Mouse (Mus musculus) stomach, embryonic 16.5 days (tissue): Measurements from ENCODE around the gene Lrfn3. TPM values are rescaled to one million over a fixed set of nuclear protein-coding genes. Genes with fewer than 3 reads are reported as not detected.

Source experiments
- ATAC-seq: fragments of 200-750 bp; cut with Nextera tagmentation; 2 replicates; pipeline ENCODE4 v1.8.0; 2017; ENCODE audit warnings: moderate number of reproducible peaks, moderate TSS enrichment; ENCODE audit not compliant: insufficient read depth, low FRiP score
- H3K27ac ChIP-seq: fragments of 300-500 bp; sonication (generic); 2 replicates; pipeline ENCODE4 v1.5.1; 2014; ENCODE audit warnings: low read length
- H3K27me3 ChIP-seq: fragments of 300-500 bp; sonication (generic); 2 replicates; pipeline ENCODE4 v1.6.1; 2014; ENCODE audit warnings: low read length, control low read depth, mixed read lengths; ENCODE audit not compliant: control insufficient read depth, insufficient read depth
- H3K36me3 ChIP-seq: fragments of 300-500 bp; sonication (generic); 2 replicates; pipeline ENCODE4 v1.6.1; 2014; ENCODE audit warnings: low read length; ENCODE audit not compliant: control insufficient read depth, insufficient read depth
- H3K4me1 ChIP-seq: fragments of 300-500 bp; sonication (generic); 2 replicates; pipeline ENCODE4 v1.6.1; 2014; ENCODE audit warnings: low read length, control low read depth, mixed read lengths; ENCODE audit not compliant: control insufficient read depth, insufficient read depth
- H3K4me2 ChIP-seq: fragments of 300-500 bp; sonication (generic); 2 replicates; pipeline ENCODE4 v1.6.1; 2014; ENCODE audit warnings: low read depth, low read length, mixed read lengths
- H3K4me3 ChIP-seq: fragments of 300-500 bp; sonication (generic); replicated peaks from 2 replicates; pipeline ENCODE4 v1.5.1; 2014; ENCODE audit warnings: mild to moderate bottlenecking, low read length
- H3K9ac ChIP-seq: fragments of 300-500 bp; sonication (generic); 2 replicates; pipeline ENCODE4 v1.6.1; 2014; ENCODE audit warnings: low read length
- H3K9me3 ChIP-seq: fragments of 300-500 bp; sonication (generic); replicated peaks from 2 replicates; pipeline ENCODE4 v1.6.1; 2016; ENCODE audit warnings: low read length, control low read depth; ENCODE audit not compliant: control insufficient read depth
- WGBS: fragments of 180-500 bp; shearing (Covaris S2); extraction: QIAGEN DNeasy Blood & Tissue Kit; methylation state at CpG from one replicate; pipeline ENCODE4 v1.1.7; 2014; 5-methylcytosine and 5-hydroxymethylcytosine counted together
- polyA plus RNA-seq: library from polyadenylated mRNA; unstranded; fragments of >200 nt; fragmentation: Nextera tagmentation; extraction: Ambion mirVana; gene quantifications from 2 replicates; pipeline ENCODE4 v1.2.1, GENCODE M21; 2015

The Lrfn3 gene
- polyA plus RNA-seq, 1 experiment from 2014 or later = 4.0 TPM

DNA sequence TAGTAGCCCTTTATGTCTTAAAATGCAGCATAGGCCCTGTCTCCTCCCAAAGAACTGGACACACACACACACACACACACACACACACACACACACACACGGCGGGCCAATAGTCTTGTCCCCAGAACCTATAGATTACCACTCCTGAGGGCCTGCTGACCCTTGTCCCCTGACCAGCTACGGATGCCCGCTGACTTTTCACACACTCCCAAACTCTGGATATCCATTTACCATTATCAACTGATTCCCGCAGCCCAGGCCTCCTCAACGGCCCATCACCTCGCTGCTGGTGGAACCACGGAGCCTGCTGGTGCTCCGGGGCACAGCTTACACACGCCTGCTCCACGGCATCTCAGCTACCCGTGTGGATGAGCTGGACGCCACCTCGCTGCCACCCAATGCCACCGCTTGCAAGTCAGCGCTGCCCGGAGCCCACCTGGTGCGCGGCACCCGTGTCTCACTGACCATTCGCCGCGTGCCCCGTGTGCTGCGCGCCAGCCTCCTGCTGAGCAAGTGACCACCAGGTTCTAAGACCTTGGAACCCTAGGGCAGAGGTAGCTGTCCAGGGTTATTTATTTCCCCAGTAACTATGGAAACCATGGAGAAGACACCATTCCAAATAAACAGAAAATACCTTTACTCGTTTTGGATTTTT lies 48.8 kb downstream of the Lrfn3 start:
- no peak for ATAC-seq
- peaks cover 11% of the 10 kb centered on the region for H3K4me1 ChIP-seq
- H3K27ac ChIP-seq = no peak overlapping the region
- no peak overlapping the region for H3K4me2 ChIP-seq
- H3K36me3 ChIP-seq = no peaks in the 10 kb centered on the region
- H3K9me3 ChIP-seq = no peaks in the 10 kb centered on the region
- H3K9ac ChIP-seq = no peak overlapping the region
- H3K27me3 ChIP-seq = no peaks in the 10 kb centered on the region
- no peak overlapping the region for H3K4me3 ChIP-seq
- WGBS = 44% methylated on average over 27 of the region's 27 CpGs

DNA sequence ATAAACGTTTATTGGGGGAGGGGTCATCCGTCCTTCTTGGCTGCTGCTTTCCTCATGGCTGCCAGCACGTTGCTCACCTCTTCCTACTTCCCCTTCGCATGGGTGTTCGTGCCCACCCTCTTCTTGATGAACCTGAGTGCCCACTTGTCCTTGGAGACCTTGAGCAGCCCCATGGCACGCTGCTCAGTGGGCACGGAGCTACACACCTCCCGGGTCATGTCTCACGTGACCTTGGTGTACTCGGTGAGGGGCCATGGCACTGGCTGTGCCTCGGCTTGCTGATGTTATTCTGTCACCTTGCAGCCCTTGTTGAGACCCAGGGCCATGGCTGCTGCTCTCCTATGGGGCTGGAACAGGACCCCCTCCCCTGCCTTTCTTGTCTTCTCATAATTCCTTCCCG lies 52.4 kb downstream of the Lrfn3 start:
- no peaks in the 10 kb centered on the region for H3K9me3 ChIP-seq
- H3K4me2 ChIP-seq = no peak overlapping the region
- no peaks in the 10 kb centered on the region for H3K27me3 ChIP-seq
- no peak for ATAC-seq
- no peak overlapping the region for H3K27ac ChIP-seq
- H3K9ac ChIP-seq = no peak overlapping the region
- H3K4me3 ChIP-seq = no peak overlapping the region
- WGBS = 79% methylated on average over 12 of the region's 12 CpGs
- no peaks in the 10 kb centered on the region for H3K36me3 ChIP-seq
- peaks cover 14% of the 10 kb centered on the region for H3K4me1 ChIP-seq

DNA sequence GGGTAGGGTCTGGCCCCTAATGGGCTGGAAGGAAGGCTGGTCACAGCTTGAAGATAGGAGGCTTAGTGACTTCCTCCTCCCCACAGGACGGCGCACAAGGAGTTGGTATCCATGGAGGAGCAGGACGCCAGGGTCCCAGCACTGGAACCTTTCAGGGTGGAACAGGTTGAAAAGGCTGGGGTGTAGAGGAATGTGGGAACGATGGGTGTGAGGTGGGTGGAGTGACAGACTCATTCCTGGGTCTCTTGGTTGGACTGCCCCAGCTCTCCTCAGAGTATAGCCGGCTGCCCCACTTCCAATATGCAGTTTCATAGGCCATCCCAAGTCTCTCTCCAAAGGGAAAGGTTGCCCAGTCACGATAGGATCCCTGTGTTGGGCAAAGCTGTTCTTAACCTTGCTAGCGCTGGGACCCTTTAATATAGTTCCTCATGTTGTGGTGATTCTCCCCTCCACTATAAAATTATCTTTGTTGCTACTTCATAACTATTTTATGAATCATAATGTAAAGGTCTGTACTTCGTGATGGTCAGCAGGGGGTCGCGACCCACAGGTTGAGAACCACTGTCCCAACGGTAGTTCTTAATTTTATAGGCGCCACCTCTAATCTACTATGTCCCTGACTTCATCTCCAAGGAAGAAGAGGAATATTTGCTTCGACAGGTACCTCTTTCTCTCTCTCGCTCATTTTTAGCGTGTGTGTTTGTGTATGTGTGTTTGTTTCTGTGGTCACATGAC lies 53.0 kb downstream of the Lrfn3 start:
- Histone ChIP-seq H3K4me2 (peak overlapping the region; percentile 92), H3K9me3 (no peaks in the 10 kb centered on the region), H3K9ac (peak overlapping the region; percentile 86), H3K4me3 (peak overlapping the region; percentile 82), H3K27ac (peak overlapping the region; percentile 49; the same call in 1 of the 2 replicates), H3K4me1 (peaks cover 13% of the 10 kb centered on the region), H3K27me3 (no peaks in the 10 kb centered on the region), H3K36me3 (no peaks in the 10 kb centered on the region)
- 58% methylated on average over 15 of the region's 15 CpGs for WGBS
- ATAC-seq = no peak

DNA sequence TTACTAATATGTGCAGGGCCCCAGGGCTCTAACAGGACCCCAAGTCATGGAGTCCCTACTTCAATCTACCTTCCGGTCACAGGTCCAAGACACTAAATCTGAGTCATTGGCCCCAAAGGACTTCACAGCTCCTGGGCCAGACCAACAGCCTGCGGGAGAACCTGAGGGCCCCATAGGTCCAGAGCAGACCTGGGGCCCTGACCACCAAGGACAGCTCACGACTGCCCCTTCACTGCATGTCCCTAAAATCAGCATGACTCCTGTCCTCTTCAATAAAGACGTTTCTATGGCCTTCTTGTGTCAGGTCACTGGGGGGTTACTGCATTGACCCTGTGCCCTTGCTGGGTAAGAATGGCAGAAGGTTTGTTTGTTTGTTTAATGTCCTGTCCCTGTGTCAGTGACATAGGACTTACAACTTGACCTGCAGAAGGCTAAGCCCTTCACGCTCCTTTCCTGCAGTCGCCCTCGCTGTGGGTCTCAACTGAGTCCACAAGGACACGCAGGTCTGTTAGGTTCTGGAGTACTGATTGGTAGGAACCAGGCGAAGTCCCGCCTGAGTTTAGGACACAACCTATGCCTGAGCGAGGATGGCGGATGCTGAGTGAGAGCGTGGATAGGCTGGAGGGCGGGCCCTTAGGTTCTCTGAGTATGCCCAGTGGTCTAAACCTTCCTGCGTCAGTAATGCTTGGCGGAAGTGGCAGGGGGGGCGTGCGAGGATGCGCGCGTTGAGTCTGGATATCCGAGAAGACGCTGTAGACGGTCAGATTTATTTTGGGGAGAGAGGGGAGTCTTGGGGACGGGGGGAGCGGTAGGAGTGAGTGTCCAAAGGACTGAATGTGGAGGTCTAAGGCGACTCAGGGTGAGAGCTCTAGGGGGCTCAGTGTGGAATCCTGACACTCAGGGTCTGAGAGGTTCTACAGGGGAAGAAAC lies 54.2 kb downstream of the Lrfn3 start, which contains the start of gene Alkbh6:
Alkbh6 (plus strand) TSS at position 642 of the 930 bp plus-strand sequence.
- H3K9ac ChIP-seq = peak within 1 kb of the TSS; percentile 86
- H3K9me3 ChIP-seq = no peaks in the 10 kb centered on the region
- WGBS = 5% methylated on average over 27 of the region's 27 CpGs
- H3K4me1 ChIP-seq = peaks cover 13% of the 10 kb centered on the region
- peak within 1 kb of the TSS; percentile 82 for H3K4me3 ChIP-seq
- no peaks in the 10 kb centered on the region for H3K36me3 ChIP-seq
- no peaks in the 10 kb centered on the region for H3K27me3 ChIP-seq
- peak; percentile 99 for ATAC-seq
- H3K27ac ChIP-seq = peak within 1 kb of the TSS; percentile 49
- H3K4me2 ChIP-seq = peak within 1 kb of the TSS; percentile 92

DNA sequence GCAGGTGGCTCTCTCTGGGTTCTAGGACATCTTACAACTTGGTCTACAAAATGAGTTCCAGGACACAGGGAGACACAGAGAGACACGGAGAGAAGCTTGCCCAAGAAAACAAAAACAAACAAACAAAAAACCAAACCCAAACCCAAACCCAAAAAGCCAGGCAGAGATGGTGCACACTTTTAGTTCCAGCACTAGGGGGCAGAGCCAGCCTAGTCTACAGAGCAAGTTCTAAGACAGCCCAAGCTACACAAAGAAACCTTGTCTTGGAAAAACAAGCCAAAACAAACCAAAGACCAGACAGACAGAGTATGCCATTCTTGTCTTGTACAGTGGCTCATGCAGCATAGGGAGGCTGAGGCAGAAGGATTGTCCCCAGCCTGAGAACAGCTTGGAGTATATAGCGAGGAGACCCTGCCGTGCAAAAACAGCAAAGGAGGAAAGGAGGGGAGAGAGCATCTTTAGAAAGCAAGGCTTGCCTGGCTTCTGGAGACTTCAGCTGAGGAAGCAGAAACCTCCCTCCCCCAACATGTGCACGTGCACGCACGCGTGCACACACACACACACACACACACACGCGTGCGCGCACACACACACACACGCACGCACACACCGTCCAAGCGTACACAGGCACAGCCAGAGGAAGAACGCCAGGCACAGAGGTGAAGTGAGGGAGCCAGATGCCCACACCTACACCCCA lies 56.3 kb downstream of the Lrfn3 start:
- Histone ChIP-seq H3K9me3 (no peaks in the 10 kb centered on the region), H3K4me1 (peaks cover 13% of the 10 kb centered on the region), H3K36me3 (0 out of 2 replicates have a peak, but pooled peaks cover 2% of the 10 kb centered on the region), H3K9ac (no peak overlapping the region), H3K27me3 (no peaks in the 10 kb centered on the region), H3K4me2 (no peak overlapping the region), H3K27ac (no peak overlapping the region), H3K4me3 (no peak overlapping the region)
- 91% methylated on average over 16 of the region's 16 CpGs for WGBS
- no peak for ATAC-seq

Other genes starting within 250 kb of the Lrfn3 start
- 9.5 TPM in 2 replicates for gene Zfp382, start 240.8 kb downstream of the Lrfn3 start, polyA plus RNA-seq
- gene Zfp146, start 193.0 kb downstream of the Lrfn3 start, polyA plus RNA-seq = 12.2 and 12.6 TPM in 2 replicates
- 12.8 and 25.0 TPM in 2 replicates for gene Cox7a1, start 178.6 kb downstream of the Lrfn3 start, polyA plus RNA-seq
- gene Capns1, start 164.0 kb downstream of the Lrfn3 start, polyA plus RNA-seq = 90.0 and 98.5 TPM in 2 replicates
- gene Polr2i, start 130.8 kb downstream of the Lrfn3 start, polyA plus RNA-seq = 111 and 116 TPM in 2 replicates
- gene Tbcb, start 130.5 kb downstream of the Lrfn3 start, polyA plus RNA-seq = 148 and 151 TPM in 2 replicates
- 0.19 TPM in 1 of 2 replicates, not detected in the other for gene Ovol3, start 127.0 kb downstream of the Lrfn3 start, polyA plus RNA-seq
- 0.25 and 0.53 TPM in 2 replicates for gene Thap8, start 82.7 kb downstream of the Lrfn3 start, polyA plus RNA-seq
- gene Wdr62, start 82.4 kb downstream of the Lrfn3 start, polyA plus RNA-seq = 7.1 and 7.3 TPM in 2 replicates
- 21.4 and 22.6 TPM in 2 replicates for gene Clip3, start 71.0 kb downstream of the Lrfn3 start, polyA plus RNA-seq
- 64.4 and 64.7 TPM in 2 replicates for gene Alkbh6, start 54.1 kb downstream of the Lrfn3 start, polyA plus RNA-seq
- gene Syne4, start 48.0 kb downstream of the Lrfn3 start, polyA plus RNA-seq = 54.0 and 54.3 TPM in 2 replicates
- gene E130208F15Rik, start 41.0 kb downstream of the Lrfn3 start, polyA plus RNA-seq = 1.2 TPM in 1 of 2 replicates, not detected in the other
- 12.1 and 14.6 TPM in 2 replicates for gene Sdhaf1, start 38.9 kb downstream of the Lrfn3 start, polyA plus RNA-seq
- gene Tyrobp, start 51.0 kb upstream of the Lrfn3 start, polyA plus RNA-seq = 71.0 and 75.8 TPM in 2 replicates
- 1.9 and 2.0 TPM in 2 replicates for gene Hcst, start 57.1 kb upstream of the Lrfn3 start, polyA plus RNA-seq
- gene Nfkbid, start 59.0 kb upstream of the Lrfn3 start, polyA plus RNA-seq = 1.5 and 2.0 TPM in 2 replicates
- 29.2 and 33.0 TPM in 2 replicates for gene Aplp1, start 82.8 kb upstream of the Lrfn3 start, polyA plus RNA-seq
- gene Kirrel2, start 94.9 kb upstream of the Lrfn3 start, polyA plus RNA-seq = 1.4 and 1.9 TPM in 2 replicates
- gene Nphs1, start 95.5 kb upstream of the Lrfn3 start, polyA plus RNA-seq = 3.4 and 4.2 TPM in 2 replicates
- 3.6 and 4.0 TPM in 2 replicates for gene Prodh2, start 130.8 kb upstream of the Lrfn3 start, polyA plus RNA-seq
- gene Arhgap33, start 172.3 kb upstream of the Lrfn3 start, polyA plus RNA-seq = 5.6 and 5.7 TPM in 2 replicates
- gene Hspb6, start 189.4 kb upstream of the Lrfn3 start, polyA plus RNA-seq = 69.8 and 72.4 TPM in 2 replicates
- gene Proser3, start 189.5 kb upstream of the Lrfn3 start, polyA plus RNA-seq = 10.3 and 12.6 TPM in 2 replicates
- gene Lin37, start 197.1 kb upstream of the Lrfn3 start, polyA plus RNA-seq = 53.8 and 58.5 TPM in 2 replicates
- gene U2af1l4, start 200.5 kb upstream of the Lrfn3 start, polyA plus RNA-seq = 73.4 and 80.7 TPM in 2 replicates
- 12.6 and 14.6 TPM in 2 replicates for gene Gm49396, start 200.6 kb upstream of the Lrfn3 start, polyA plus RNA-seq
- gene Psenen, start 200.9 kb upstream of the Lrfn3 start, polyA plus RNA-seq = 137 and 156 TPM in 2 replicates
- gene Igflr1, start 202.7 kb upstream of the Lrfn3 start, polyA plus RNA-seq = 3.6 and 4.1 TPM in 2 replicates
- gene Kmt2b, start 226.0 kb upstream of the Lrfn3 start, polyA plus RNA-seq = 6.5 and 7.9 TPM in 2 replicates
- gene Zbtb32, start 236.1 kb upstream of the Lrfn3 start, polyA plus RNA-seq = 1.3 and 1.4 TPM in 2 replicates